Mouse (Mus musculus) kidney, adult 9 months (tissue): Measurements from ENCODE around the gene Gm45713.

ENCODE experiments used
- DNase-seq: peaks from one replicate; pipeline ENCODE4 v3.0.0; 2022

The Gm45713 gene

DNA sequence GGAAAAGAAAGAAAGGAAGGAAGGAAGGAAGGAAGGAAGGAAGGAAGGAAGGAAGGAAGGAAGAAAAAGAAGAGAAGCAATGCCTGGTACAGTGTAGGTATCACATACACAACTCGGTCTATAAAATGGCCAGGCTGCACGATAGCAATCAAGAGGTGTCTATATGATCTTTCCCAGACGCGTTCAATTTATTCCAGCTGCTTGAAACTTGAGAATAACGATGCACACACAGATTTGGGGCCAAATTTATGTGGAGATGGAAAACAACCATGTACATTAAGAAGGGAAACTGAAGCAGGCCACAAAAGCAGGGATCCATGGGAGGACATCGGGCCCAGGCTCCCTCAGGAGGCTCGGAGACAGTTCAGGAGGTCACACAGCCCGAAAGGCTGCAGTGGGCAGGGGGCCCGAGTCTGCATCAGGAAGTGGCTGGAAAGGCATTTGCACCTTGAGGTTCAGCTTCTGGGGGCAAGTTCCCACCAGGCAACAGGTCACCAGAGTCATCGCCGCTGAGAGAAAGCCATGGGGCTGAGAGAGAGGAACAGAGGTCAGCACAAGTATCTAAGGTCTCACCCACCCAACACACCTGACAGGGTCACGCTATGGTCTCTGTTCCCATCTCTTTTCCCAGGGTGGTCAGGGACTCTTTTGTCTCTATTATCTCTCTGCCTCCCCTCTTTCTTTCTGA lies 43.1 kb downstream of the Gm45713 start:
- no peak for DNase-seq

DNA sequence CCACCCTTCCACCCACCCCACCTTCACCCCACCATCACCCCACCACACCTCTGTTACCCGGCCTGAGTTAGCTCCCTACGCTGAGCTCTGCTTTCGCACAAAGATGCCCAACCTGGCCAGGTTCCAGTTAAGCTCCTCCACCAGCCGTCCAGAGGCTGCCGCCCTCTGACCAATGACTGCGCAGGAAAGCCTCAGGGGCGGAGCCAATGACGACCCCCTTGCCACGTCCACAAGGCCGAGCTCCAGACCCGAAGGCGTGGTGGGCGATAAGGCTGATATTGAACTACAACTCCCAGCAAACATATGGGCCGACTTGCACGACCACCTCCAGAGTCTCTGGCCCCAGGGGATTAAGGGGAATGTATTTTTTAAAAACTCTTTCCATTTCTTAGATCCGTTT lies 44.0 kb downstream of the Gm45713 start, which contains the start of gene Rcn3:
Rcn3 (minus strand) TSS at position 174 of the 400 bp plus-strand sequence.
- DNase-seq: peak; percentile 56

DNA sequence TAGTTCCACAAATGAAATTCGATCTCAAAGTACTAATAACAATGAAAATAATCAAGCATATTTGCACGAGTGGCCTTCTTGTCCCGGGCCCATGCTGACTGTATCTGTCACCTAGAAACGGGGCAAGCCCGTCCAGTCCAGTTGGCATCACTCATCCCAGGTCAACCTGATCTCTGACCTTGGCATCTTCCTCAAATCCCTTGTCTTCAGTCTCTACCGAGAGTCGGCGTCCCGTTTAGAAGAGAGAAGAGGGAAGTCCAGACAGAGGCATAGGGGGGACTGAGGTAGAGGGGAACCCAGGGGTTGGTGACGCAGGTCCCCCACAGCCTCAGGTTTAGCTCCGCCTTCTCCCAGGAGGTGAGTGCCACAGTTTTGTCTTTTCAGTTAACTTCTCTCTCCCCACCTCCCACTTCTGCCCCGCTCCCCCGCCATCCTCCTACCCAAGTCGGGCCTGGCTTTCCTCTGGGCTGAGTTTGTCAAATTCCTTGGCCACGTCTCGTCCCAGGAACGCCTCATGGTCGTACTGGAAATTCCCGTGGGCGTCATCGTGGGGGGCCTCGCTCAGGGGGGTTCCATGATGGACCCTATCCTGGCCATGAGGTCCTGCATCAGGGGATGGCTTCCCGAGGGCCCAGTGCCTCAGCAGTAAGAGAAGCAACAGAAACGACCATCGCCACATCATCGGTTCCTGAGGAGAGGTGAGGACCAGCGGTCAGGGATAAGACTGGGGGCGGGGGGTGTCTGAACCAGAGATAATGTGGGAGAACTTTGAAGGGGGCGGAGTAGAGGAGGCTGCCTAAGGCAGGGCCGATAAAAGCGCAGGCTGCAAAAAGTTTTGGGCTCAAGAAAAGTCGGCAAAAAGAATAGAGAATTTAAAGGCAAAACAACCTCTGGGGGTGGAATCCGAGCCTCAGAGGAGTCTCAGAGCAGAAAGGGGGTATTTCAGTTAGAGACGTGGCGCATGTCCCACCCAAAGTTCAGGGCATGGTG lies 44.7 kb downstream of the Gm45713 start:
- DNase-seq: no peak

DNA sequence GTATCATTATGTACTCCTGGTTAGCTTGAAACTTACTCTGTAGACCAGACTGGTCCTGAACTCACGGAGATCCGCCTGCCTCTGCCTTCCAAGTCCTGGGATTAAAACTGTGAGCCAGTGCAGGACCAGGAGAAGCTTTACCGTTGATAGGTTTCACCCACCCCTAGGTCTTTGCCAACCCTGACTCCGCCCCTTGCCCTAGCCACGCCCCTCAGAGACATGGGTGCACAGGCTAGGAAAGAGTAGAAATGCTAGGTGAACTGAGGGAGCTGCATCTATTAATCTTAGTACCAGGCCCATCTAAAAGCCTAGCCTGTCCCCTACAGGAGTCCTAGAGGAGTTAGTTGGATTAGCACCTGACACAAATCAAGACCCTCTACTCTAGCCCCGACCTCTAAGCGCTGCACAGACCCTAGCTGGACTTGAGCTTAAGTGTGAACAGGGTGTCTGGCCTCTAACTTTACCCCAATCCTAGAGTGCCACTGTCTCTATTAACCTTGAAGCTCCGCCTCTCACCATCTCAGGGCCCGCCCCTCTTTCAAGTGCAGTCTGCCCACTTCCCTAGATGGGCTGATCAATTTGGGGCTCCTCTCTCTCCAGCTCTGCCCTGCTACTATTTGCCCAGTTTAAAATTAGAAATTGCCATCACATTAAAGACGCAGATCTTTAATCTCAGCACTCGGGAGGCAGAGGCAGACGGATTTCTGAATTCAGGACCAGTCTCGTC lies 45.6 kb downstream of the Gm45713 start:
- DNase-seq: no peak

DNA sequence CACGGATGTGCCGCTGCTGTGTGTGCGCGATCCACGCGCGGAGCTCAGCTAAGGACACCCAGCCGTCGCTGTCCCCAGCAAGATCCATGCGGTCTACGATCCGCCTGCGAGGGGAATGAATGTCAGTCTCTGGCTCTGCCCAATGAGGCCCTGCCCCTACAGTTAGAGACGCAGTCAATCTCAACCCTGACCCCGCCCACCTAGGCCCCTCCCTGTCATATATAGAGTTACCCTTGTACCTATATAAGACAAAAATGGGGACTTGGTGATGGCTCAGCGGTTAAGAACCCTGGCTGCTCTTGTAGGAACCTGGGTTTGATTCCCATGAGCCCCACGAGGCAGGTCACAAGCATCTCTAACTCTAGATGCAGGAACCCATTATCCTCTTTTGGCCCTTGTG lies 47.4 kb downstream of the Gm45713 start:
- no peak for DNase-seq

DNA sequence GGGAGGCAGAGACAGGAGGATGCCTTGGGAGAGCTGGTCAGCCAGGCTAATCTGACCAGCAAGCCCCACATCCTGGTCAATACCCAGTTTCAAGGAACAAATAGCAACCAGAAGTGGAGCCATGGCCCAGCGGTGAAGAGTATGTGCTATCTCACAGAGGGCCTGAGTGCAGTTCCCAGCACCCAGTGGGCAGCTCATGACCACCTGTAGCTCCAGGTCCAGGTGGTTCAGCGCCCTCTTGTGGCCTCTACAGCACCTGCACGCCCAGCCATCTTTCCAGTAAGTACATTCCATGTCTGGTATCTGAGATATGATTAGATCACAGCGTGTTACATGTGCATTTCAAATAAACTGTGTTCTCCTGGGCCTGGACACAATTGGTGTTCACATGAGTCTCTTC lies 49.9 kb downstream of the Gm45713 start:
- DNase-seq: no peak

DNA sequence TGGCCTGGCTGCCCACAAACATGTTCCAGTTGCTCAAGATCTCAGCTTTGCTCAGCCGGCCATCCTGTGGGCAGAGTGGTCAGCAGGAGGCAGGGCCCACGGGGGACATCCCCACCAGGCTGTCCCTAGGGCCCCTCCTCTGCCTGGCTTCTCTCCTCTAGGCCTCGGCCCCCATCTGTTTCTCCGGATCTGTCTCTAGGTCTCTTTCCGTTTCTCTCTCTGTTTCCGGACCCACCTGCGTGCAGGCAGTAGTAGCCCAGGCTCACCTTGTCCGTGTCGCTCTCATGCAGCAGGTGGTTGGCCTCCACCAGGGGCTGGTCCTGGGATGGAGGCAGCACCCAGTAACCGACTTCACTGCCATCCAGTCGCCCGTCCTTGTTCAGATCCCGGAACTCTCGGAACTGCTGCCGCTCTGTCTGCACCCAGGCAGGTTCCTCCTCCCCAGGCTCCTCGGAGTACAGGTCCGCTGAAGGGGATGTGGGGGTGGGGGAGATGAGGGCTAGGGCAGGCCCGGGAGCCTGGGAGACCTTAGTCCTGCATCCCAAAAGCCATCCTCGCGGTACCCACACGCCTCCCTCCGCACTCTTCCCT lies 52.6 kb downstream of the Gm45713 start:
- DNase-seq: no peak

DNA sequence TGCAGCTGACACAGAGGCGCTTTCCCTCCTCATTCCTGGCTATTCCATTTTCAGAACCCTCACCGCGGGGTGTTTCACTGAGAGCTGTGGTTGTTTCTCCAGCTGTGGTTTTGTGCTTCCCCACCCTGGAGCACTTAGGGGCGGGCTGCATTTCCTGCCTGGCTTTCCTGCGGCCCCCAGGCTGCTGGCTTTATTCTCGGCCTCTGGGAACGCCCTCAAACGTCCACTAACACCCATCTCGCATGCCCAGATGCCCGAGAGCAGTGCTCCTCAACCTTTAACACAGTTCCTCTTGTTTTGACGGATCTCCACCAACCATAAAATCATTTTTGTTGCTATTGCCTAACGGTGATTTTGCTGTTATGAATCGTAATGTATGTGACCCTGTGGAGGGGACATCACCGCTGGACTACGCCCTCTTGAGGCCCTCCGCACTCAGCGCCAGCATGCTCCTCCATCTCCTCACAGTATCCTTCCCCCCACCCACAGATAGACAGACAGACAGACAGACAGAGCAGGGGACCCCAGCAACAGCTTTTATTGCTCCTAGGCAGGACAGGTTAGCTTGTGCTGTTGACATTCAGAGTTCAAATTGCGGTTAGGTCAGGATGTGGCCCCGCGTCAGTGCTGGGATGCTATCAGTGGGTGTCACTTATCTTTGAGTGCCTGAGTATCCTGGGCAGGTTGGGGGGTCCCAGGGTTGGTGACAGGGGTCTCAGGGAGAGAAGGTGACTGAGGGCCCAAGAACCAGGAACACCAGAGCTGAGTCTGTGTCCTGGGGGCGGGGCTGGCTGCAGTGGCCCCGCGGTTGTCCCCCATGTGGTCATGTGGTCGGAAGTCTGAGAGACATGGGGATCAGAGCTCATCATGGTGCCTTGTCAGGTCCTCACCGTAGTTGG lies 53.4 kb downstream of the Gm45713 start:
- DNase-seq: peak; percentile 47

DNA sequence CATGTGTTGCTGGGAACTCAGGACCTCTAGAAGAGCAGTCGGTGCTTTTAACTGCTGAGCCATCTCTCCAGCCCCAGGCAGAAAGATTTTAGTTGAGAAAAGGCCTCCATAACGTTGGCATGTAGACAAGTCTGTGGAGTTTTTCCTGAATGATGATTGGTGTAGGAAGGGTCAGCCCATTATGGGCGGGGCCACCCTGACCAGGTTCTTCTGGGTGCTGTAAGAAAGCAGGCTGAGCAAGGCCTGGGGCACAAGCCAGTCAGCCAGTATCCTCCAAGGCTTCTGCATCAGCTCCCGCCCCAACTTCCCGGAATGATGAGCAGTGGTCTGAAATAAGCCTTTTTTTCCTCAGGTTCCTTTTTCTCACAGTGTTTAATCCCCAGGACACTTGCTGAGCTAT lies 55.0 kb downstream of the Gm45713 start:
- DNase-seq: no peak

DNA sequence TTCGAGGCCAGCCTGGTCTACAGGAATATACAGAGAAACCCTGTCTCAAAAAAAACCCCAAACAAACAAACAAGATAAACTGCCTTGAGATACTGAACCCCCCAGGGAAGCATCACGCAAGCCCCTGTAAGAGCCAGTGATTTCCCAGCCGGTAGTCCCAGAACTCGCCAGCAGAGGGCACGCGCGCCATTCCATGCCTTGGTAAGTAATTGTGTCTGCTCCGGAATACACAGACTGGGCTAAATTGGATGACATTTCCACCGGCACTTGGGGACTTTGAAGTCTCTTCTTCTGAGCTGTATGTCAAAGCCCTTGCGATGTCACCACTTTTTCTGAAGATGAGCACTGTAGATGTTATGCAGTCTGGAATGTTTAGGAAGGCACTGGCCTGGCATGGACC lies 56.2 kb downstream of the Gm45713 start:
- peak; percentile 94 for DNase-seq

DNA sequence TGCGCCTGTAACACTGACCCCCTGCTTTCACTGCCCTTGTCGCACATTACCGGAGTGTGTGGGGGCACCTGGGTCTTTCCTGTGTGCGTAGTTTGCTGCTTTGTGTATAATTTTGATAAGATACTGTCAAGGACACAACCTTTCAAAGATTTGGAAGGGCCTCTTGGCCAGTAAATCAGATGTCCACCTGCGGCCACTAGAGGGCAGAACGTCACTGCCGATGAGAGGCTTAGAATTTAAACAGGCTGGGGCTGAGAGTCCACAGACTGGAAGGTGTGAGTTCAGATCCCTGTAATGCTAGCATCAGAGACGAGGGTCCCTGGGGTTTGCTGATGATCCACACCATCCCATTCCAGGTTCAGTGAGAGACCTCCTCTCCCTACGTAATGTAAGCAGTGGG lies 57.5 kb downstream of the Gm45713 start:
- peak; percentile 81 for DNase-seq

DNA sequence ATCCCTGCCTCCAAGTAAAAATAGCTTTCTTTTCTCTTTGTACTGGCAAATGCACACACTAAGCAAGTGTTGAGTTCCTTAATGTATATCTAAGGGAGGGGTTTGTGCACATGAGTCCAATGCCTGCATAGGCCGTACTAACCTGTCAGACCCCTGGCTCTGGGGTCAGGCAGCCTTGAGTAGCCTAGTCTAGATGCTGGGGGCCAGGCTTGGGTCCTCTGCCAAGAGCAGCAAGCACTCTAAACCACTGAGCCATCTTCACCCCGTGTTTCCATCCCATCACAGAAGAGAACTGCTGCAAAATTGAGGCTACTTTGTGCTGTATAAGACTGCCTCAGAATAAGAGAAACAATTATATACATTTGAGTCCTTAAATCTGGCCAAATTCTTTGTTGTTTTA lies 58.2 kb downstream of the Gm45713 start:
- DNase-seq: no peak

DNA sequence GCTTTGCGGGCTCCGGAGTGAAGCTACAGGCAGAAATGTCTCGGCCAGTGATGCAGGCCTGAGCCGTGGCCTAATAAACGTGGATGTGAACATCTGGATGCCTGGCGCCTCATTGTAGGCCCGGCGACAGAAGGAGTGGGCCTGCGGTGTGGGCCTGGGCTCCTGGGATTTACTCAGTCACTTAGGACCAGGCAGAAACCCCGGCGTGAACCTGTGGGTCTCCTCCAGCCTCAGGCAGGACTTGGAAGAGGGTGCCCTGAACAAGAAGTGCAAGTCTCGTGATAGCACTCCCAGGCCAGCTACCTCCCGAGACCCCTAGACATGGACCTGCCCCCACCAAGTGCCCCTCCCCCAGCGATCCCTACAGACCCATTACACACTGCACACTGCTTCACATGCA lies 58.7 kb downstream of the Gm45713 start:
- no peak for DNase-seq

DNA sequence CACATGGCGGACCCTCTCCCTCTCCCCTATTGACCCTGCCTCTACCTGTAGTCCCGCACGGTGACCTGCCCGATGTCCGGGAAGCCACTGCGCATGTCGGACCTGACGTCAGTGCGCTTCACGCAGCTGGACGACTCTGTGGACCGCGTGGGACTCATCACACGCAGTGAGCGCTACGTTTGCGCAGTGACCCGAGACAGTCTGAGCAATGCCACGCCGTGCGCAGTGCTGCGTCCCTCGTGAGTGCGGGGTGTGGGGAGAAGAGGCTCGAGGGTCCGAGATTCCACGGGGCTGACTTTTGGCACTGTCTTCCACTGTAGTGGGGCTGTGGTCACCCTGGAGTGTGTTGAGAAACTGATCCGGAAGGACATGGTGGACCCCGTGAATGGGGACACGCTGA lies 59.5 kb downstream of the Gm45713 start:
- no peak for DNase-seq
